Mouse (Mus musculus): ENCODE results near the gene Olfr149. TPM values are rescaled to one million over a fixed set of nuclear protein-coding genes. Genes with fewer than 3 reads are reported as not detected.
"Not testable (repeated sequence)": the region's sequence is repeated elsewhere in the genome, so short reads cannot be mapped to it uniquely, and the experiment has no call there.

The Olfr149 gene
- not detected in 2 replicates for polyA plus RNA-seq (2012; rRNA removed)

DNA sequence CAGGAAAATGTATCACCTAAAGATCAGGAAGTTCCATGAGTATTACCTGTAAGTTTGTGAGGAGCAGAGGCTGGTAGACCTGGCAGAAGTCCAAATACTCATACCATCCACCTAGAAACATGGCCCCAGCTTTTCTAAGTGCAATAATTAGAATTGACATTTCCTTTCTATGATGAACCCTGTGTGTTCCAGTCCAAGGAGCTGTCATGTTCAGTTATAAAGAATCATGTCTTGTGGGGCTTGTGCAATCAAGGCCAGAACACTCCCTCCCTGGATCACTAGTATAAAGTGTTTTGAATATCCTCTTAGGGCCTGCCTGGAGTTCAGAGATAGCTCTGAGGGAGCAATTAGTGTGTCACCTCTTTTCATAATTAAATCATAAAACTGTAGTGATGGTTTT is at the start of gene Olfr149:
Gene Olfr149, minus strand, starts transcription at position 101 of the 400 bp plus-strand sequence.
- no peak for DNase-seq (ENCODE audit: low spot score)

DNA sequence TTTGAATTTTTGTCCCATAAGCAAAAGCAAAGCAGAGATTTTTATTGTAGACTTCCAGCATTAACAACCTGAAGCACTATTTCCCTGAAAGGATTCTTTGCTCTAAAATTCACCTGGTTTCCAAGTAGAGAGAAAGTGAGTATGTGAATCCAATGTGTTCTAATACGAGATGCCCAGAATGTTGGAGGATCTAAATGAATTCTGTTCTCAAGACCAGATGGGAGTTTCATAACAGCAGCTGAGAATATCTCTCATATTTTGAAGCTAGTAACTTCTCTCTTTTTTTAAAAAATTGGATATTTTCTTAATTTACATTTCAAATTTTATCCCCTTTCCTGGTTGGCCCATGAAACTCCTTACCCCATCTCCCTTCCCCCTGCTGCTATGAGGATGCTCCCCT is 39.5 kb upstream of the Olfr149 start:
- no peak for DNase-seq (ENCODE audit: low spot score)

DNA sequence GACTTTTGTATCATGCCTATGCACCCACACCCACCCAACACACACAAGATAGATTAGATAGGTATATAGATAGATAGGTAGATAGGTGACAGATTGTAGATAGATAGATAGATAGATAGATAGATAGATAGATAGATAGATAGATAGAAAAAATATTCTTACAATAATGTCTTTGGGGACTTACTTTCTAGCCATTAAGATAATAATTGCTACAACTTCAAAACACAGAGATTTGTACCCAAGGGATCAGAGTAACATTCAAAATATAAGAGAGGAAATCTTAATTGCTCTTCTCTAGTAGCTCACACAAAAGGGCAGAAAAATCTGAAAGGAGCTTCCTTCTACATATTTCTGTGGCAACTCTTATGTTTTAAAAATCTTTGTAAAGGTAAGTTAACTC is 39.0 kb upstream of the Olfr149 start, which contains the start of gene Olfr967:
Gene Olfr967, plus strand, starts transcription at position 301 of the 400 bp plus-strand sequence.
- no peak for DNase-seq (ENCODE audit: low spot score)

DNA sequence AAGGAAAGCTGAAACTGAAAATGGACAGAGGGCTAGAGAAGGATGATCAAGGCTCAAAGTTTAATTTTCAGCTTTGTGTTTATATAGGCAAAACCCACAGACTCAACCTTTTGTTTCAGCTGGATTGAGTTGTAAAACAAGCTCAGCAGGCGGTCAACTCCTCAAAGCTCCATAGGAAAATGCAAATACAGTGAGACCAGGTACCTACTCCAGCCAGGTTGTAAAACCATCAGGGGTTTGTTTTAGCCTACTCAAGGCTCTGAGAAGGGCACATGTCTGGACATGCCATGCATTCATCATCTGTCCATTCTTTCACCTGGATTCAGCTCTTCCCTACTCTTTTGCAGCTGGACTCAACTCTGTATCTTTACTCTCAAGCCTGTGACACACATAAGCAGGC is 33.8 kb upstream of the Olfr149 start:
- DNase-seq (ENCODE audit: low spot score) = no peak

DNA sequence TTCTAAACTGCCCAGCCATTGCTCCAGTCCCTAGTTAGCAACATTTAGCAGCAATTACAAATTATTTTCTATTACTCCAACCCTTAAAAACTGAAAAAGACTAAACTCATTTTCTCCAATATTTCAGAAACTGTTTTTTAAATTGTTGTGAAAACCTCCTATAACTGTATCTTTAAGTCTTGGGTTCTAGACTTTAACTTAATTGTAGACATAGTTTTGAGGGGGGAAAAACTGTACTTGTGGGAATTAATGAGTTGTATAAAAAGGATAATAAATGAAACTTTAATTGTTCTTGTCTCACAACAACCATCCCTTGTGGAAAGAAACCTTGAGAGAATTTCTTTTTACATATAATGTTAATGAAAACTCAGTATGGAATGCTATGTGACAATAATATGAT is 23.8 kb upstream of the Olfr149 start, which contains the start of gene Olfr150:
Gene Olfr150, plus strand, starts transcription at position 301 of the 400 bp plus-strand sequence.
- no peak for DNase-seq (ENCODE audit: low spot score)

DNA sequence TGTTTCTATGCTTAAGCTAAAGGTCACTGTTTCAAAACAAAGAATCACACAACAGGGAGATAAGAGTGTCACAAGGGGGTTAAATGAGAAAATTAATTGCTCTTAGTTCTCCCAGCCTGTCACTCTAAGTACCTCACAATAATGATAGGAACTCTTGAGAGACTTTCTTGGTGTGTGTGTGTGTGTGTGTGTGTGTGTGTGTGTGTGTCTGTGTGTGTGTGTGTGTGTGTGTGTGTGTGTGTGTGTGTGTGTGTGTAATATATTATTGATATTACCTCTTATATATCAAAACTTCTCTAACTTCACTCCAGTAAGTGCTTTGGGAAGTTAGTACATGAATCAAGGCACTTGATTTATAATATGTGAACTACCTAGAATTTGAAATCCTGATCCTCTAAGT is 4.1 kb upstream of the Olfr149 start, which contains the start of gene Olfr965:
Gene Olfr965, plus strand, starts transcription at position 301 of the 400 bp plus-strand sequence.
- no peak for DNase-seq (ENCODE audit: low spot score)

DNA sequence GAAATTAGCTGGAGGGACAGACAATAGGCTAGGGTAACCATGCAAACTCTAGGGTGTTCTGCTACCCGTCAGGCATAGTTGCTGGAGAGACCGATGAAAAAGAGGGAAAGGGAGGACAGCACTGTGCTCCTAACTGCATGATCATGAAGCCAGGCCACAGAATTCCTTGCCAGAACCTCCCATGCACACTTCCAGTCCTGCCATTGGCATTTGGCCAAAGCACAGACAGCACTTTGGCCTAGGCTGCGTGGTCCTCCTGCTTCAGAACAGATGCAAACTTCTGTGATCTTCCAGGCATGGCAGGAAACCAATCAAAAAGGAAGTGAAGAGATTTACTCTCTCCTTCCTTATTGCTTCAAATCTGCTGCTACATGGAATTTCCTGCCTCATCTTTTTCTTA is 2.0 kb upstream of the Olfr149 start:
- DNase-seq (ENCODE audit: low spot score) = no peak

DNA sequence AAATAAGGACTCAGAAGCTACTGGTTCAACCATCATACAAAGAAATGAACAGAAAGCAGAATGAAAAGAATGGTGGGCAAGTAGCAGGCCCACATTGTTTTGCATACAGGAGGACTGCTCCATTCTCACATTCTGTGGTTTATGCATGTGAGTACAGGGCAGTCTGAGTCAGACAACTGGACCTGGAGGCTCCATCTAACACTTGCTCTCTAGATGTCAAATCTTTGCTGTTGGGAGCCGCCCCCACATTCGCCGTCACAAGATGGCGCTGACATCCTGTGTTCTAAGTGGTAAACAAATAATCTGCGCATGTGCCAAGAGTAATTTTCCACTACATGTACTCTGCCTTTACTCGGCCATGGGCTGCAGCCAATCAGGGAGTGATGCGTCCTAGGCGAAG is 5.8 kb downstream of the Olfr149 start:
- DNase-seq (ENCODE audit: low spot score) = not testable (repeated sequence)

DNA sequence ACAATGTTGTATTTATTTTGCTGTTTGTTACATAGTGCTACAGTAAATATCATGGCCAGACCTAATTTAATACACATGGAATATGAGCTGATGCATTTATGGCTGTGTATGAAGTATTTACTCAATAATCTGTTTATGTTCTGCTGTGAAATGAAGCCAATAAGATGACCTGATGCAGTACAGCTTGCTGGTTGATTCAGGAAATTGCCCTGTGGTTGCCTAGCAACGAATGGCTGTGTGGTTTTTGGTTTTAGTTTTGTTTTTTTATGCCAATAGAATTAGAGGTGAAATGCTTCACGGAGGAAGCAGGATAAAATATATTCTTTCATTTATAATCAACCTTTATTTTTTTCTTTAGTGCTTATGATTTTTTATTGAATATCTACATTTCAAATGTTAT is 27.6 kb downstream of the Olfr149 start:
- DNase-seq (ENCODE audit: low spot score) = no peak

DNA sequence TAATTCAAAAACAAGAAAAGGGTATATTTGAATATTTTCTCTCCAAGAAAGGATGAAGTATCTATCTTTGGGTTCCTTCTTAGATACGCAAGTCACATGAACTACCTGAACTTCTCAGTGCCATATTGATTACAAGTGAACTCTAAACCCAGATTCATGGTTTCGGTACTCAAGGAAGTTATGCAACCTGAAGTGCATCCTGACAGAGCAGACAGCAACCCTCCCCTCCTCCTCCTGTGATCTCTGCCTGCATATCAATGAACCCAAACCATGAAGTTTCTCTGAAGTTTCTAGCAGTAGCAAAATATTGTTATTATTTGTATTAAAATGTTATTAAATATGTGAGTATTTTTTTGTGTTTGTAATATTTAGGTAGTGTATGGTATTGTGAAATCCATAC is 28.4 kb downstream of the Olfr149 start:
- no peak for DNase-seq (ENCODE audit: low spot score)

DNA sequence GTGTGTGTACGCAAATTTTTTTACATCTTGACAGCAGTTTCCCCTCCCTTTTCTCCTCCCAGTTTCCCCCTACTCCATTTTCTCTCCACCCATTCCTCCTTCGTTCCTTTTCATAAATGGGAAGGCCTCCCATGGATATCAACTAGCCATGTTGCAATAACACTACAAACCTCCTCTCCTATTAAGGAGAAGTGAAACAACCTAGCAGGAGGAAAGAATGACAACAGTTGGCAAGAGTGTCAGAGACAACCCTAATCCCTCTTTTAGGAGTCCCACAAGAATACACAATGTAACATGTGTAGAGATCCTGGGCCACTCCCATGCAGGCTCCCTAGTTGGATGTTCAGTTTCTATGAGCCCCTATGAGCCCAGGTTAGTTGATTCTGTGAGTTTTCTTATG is 32.1 kb downstream of the Olfr149 start:
- DNase-seq (ENCODE audit: low spot score) = no peak

DNA sequence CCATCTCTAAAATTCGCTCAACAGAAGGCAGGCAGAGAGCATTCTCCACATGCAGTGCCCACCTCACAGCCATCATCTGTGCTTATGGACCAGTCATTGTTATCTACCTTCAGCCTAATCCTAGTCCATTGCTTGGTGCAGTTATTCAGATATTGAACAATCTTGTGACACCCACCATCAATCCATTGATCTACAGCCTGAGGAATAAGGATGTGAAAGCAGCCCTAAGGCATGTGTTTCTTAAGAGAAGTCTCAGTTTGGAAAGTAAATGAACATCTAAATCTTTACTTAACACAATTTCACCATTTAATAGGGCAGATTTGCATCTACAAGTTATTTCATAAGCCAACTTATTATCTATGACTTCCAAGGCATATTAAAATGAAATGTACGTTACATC is 37.2 kb downstream of the Olfr149 start:
- no peak for DNase-seq (ENCODE audit: low spot score)

DNA sequence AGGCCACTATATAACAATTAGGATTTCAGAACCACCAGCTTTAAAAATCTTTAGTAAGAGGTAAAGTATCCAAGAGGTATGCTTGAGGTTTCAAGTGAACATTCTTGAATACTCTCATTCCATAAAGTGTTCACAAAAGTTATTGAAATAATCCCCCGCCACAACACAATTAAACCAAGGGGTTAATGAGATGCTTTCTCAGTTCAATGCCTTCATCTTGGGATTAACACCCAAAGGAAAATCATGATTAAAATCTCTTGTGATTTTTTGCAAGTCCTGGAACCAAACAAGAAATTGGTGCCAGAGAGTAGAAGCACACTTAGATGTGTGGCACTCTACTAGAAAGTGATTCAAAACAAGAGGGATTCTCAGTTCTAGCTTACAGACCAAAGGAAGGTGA is 40.0 kb downstream of the Olfr149 start, which contains the start of gene Olfr963:
Gene Olfr963, plus strand, starts transcription at position 301 of the 400 bp plus-strand sequence.
- no peak for DNase-seq (ENCODE audit: low spot score)

DNA sequence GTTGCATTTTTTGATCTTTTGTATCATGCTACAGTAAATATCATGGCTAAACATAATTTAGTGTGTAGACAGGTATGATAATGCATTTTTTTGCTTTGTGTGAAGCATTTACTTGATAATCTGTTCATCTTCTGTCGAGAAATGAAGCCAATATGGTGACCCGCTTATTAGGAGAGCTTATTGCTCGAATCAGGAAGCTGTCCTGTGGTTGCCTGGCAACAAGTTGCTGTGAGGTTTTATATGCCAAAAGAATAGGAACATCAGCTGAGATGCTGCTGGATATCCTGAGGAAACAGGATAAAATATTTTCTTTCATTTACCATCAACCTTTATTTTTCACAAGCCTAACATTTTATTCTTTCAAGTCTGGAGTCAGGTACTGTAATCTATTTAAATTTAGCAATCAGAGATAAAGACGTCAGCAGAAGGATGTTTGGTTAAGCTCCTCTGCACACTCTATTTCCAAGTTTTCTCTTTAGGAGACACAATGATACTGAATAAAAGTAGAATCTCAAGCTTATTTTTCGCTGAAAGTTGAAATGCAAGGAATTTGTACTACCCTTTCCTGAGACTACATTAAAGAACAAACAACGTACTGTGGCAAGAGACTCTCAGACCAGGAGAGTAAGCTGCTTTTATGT is 52.0 kb downstream of the Olfr149 start:
- no peak for DNase-seq (ENCODE audit: low spot score)

Other genes with a start within 250 kb of the Olfr149 start
- gene Olfr955, start 235.2 kb downstream of the Olfr149 start, polyA plus RNA-seq (2012; rRNA removed) = not detected in 2 replicates
- gene Olfr44, start 213.1 kb downstream of the Olfr149 start, polyA plus RNA-seq (2012; rRNA removed) = not detected in 2 replicates
- not detected in 2 replicates for gene Olfr957, start 191.3 kb downstream of the Olfr149 start, polyA plus RNA-seq (2012; rRNA removed)
- gene Olfr958, start 153.1 kb downstream of the Olfr149 start, polyA plus RNA-seq (2012; rRNA removed) = not detected in 2 replicates
- not detected in 2 replicates for gene Olfr959, start 131.5 kb downstream of the Olfr149 start, polyA plus RNA-seq (2012; rRNA removed)
- gene AW551984, start 102.7 kb downstream of the Olfr149 start, polyA plus RNA-seq (2012; rRNA removed) = 14.8 and 16.8 TPM in 2 replicates
- gene Olfr148, start 96.5 kb downstream of the Olfr149 start, polyA plus RNA-seq (2012; rRNA removed) = not detected in 2 replicates
- not detected in 2 replicates for gene Olfr960, start 85.7 kb downstream of the Olfr149 start, polyA plus RNA-seq (2012; rRNA removed)
- not detected in 2 replicates for gene Olfr961, start 62.0 kb downstream of the Olfr149 start, polyA plus RNA-seq (2012; rRNA removed)
- not detected in 2 replicates for gene Olfr963, start 39.9 kb downstream of the Olfr149 start, polyA plus RNA-seq (2012; rRNA removed)
- not detected in 2 replicates for gene Olfr965, start 4.2 kb upstream of the Olfr149 start, polyA plus RNA-seq (2012; rRNA removed)
- not detected in 2 replicates for gene Olfr150, start 23.9 kb upstream of the Olfr149 start, polyA plus RNA-seq (2012; rRNA removed)
- not detected in 2 replicates for gene Olfr967, start 39.1 kb upstream of the Olfr149 start, polyA plus RNA-seq (2012; rRNA removed)
- gene Olfr968, start 76.1 kb upstream of the Olfr149 start, polyA plus RNA-seq (2012; rRNA removed) = not detected in 2 replicates
- gene Olfr969, start 83.8 kb upstream of the Olfr149 start, polyA plus RNA-seq (2012; rRNA removed) = not detected in 2 replicates
- gene Olfr970, start 101.7 kb upstream of the Olfr149 start, polyA plus RNA-seq (2012; rRNA removed) = not detected in 2 replicates
- not detected in 2 replicates for gene Olfr971, start 129.8 kb upstream of the Olfr149 start, polyA plus RNA-seq (2012; rRNA removed)
- gene Olfr972, start 159.3 kb upstream of the Olfr149 start, polyA plus RNA-seq (2012; rRNA removed) = not detected in 2 replicates
- gene Olfr229, start 200.2 kb upstream of the Olfr149 start, polyA plus RNA-seq (2012; rRNA removed) = not detected in 2 replicates
- gene Olfr974, start 230.4 kb upstream of the Olfr149 start, polyA plus RNA-seq (2012; rRNA removed) = not detected in 2 replicates
- gene Olfr975, start 244.9 kb upstream of the Olfr149 start, polyA plus RNA-seq (2012; rRNA removed) = not detected in 2 replicates

All from urinary bladder, adult 2 months (tissue).